Mouse (Mus musculus): ENCODE results near the gene Cfi.

DNA sequence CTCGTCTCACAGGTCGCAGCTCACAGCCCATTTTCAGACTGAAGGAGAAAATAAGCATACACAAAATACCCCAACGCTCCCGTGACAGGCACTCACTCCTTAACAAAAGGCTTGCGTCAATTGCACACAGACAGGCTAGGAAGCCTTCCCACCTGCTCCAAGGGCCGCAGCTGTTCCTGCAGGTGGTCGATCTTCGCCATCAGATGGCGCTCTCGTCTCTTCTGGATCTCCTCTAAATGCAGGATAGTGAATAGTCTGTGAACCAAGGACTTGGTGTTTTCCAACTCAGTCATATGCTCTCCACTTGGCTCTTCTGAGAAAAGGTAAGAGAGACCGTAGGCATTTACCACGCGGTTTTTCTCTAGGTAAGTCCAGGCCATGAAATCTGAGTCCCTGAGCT lies 82.8 kb downstream of the Cfi start:
- peak; percentile 64 for TF ChIP-seq CTCF (conservative IDR thresholded peaks at IDR 0.05; ENCODE audit: low read length)
- no peak for TF ChIP-seq POU5F1 (IDR thresholded peaks at IDR 0.05; ENCODE audit: borderline replicate concordance, low read length)
- TF ChIP-seq NANOG (IDR thresholded peaks at IDR 0.05; ENCODE audit: borderline replicate concordance, low read length) = no peak

Measured in E14TG2a.4 (cell line).